Comparison of ENCODE assay signal across 18 mouse cellular contexts in the genomic region with DNA sequence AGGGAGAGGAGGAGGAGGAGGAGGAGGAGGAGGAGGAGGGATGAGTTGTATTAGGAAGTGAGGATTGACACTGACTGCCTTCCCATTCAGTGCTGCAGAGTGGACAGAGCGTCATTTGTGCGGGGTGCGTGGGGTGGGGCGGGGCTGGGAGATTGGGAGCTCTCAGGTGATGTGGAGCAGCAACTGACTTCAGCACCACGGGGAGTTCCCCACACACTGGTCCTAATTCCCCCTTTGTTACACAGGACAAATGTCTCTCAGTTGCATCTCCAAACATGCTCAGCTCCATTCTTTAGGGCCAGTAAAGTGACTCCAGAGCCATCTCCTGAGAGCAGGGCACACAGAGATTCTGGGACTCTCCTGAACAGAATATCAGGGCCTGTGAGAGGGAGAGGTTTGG.
DNase-seq lines count a peak whose midpoint lies in the region; ATAC-seq lines count a peak whose summit lies in the region.
"Had no signal": no experiment of that assay in that cellular context is flagged by ENCODE, and none has a peak within 500 bp of the region (broad histone marks: within the 10 kb centered on the region; RNA-seq: fewer than 3 reads in every experiment).

No protein-coding gene starts in this region.

- no peaks in the 10 kb centered on the region for H3K27me3 ChIP-seq in neural tube, embryonic 11.5 days (ENCODE audit: control insufficient read depth, insufficient read depth, low read length)
- no peaks in the 10 kb centered on the region for H3K27me3 ChIP-seq in embryonic facial prominence, embryonic 14.5 days (replicated peaks; ENCODE audit: control insufficient read depth, insufficient read depth, low read length)
- H3K27me3 ChIP-seq: intestine, embryonic 15.5 days had no signal

- no peak overlapping the region for H3K27ac ChIP-seq in neural tube, embryonic 11.5 days (ENCODE audit: low read depth, low read length)
- no peak overlapping the region for H3K27ac ChIP-seq in embryonic facial prominence, embryonic 14.5 days (replicated peaks; ENCODE audit: low read depth, low read length)
- H3K27ac ChIP-seq: forebrain, embryonic 13.5 days; heart, embryonic 10.5 days; hindbrain, embryonic 13.5 days; intestine, embryonic 15.5 days; midbrain, embryonic 15.5 days had no signal

- peak; percentile 16 for DNase-seq in adrenal gland, postnatal 10 days
- DNase-seq in adrenal gland, adult 2 months: no peak
- peak; percentile 27 for DNase-seq in neural tube, embryonic 11.5 days (ENCODE audit: low spot score)
- DNase-seq in neural tube, embryonic 10.5 days (ENCODE audit: extremely low spot score, low spot score): no peak
- DNase-seq in embryonic facial prominence, embryonic 14.5 days (ENCODE audit: low spot score): peak; percentile 23
- DNase-seq in layer of hippocampus, adult 18-20 months (ENCODE audit: low spot score in 2 of 2): no peak
- DNase-seq in urinary bladder, postnatal 25 days (ENCODE audit: low spot score): no peak
- no peak for DNase-seq in T-cell, adult 2 months (ENCODE audit: low spot score)
- DNase-seq: cerebellum, adult 18-20 months; heart, postnatal 10 days; kidney, postnatal 14 days; lung, adult 2 months had no signal

- 10% methylated on average over 5 of the region's 5 CpGs for WGBS in neural tube, embryonic 11.5 days
- 0% methylated on average over 3 of the region's 5 CpGs for WGBS in embryonic facial prominence, embryonic 14.5 days

- no peak overlapping the region for H3K4me3 ChIP-seq in neural tube, embryonic 11.5 days (ENCODE audit: low read depth, low read length)
- H3K4me3 ChIP-seq in embryonic facial prominence, embryonic 14.5 days (ENCODE audit: low read depth, low read length): no peak overlapping the region
- H3K4me3 ChIP-seq: forebrain, embryonic 13.5 days; heart, embryonic 10.5 days; hindbrain, embryonic 13.5 days; intestine, embryonic 15.5 days; midbrain, embryonic 15.5 days had no signal

- H3K4me2 ChIP-seq in neural tube, embryonic 11.5 days (ENCODE audit: low read depth): no peak overlapping the region
- H3K4me2 ChIP-seq in embryonic facial prominence, embryonic 14.5 days (ENCODE audit: low read depth, low read length): no peak overlapping the region
- H3K4me2 ChIP-seq: forebrain, embryonic 13.5 days; hindbrain, embryonic 13.5 days; intestine, embryonic 15.5 days; midbrain, embryonic 15.5 days had no signal

- H3K9me3 ChIP-seq in neural tube, embryonic 11.5 days (ENCODE audit: control insufficient read depth, low read length): no peaks in the 10 kb centered on the region
- H3K9me3 ChIP-seq in embryonic facial prominence, embryonic 14.5 days (ENCODE audit: control insufficient read depth, low read length): no peaks in the 10 kb centered on the region
- H3K9me3 ChIP-seq: forebrain, embryonic 13.5 days; heart, embryonic 10.5 days; hindbrain, embryonic 13.5 days; intestine, embryonic 15.5 days; midbrain, embryonic 15.5 days had no signal

- no peaks in the 10 kb centered on the region for H3K36me3 ChIP-seq in neural tube, embryonic 11.5 days (ENCODE audit: control insufficient read depth, insufficient read depth, low read length)
- no peaks in the 10 kb centered on the region for H3K36me3 ChIP-seq in embryonic facial prominence, embryonic 14.5 days (ENCODE audit: control insufficient read depth, insufficient read depth, low read length)
- H3K36me3 ChIP-seq: heart, embryonic 10.5 days; hindbrain, embryonic 13.5 days; intestine, embryonic 15.5 days; midbrain, embryonic 15.5 days had no signal

- no peak for ATAC-seq in neural tube, embryonic 11.5 days (ENCODE audit: insufficient read depth, low FRiP score, low TSS enrichment)
- no peak for ATAC-seq in embryonic facial prominence, embryonic 14.5 days (ENCODE audit: low read depth)
- ATAC-seq: activated CD4-positive, CD25-positive, alpha-beta regulatory T cell, adult 4 months; forebrain, embryonic 13.5 days; intestine, embryonic 15.5 days; midbrain, embryonic 15.5 days had no signal

- no peaks in the 10 kb centered on the region for H3K4me1 ChIP-seq in neural tube, embryonic 11.5 days (ENCODE audit: control insufficient read depth, insufficient read depth, low read length)
- H3K4me1 ChIP-seq in embryonic facial prominence, embryonic 14.5 days (ENCODE audit: control insufficient read depth, insufficient read depth, low read length): no peaks in the 10 kb centered on the region
- H3K4me1 ChIP-seq: heart, embryonic 10.5 days; intestine, embryonic 15.5 days had no signal

- H3K9ac ChIP-seq in neural tube, embryonic 11.5 days (ENCODE audit: low read length): no peak overlapping the region
- no peak overlapping the region for H3K9ac ChIP-seq in embryonic facial prominence, embryonic 14.5 days (ENCODE audit: low read depth, low read length)
- H3K9ac ChIP-seq: forebrain, embryonic 13.5 days; hindbrain, embryonic 13.5 days; intestine, embryonic 15.5 days; midbrain, embryonic 15.5 days had no signal

Comparison
In these comparisons a context has a peak if more than half of its experiments do, and no peak if none do; other contexts are left out.
1. DNase-seq: peak in adrenal gland, postnatal 10 days (single experiment), neural tube, embryonic 11.5 days (single experiment) and embryonic facial prominence, embryonic 14.5 days (single experiment); none in adrenal gland, adult 2 months (single experiment), neural tube, embryonic 10.5 days (single experiment), layer of hippocampus, adult 18-20 months (0 of 2), urinary bladder, postnatal 25 days (single experiment) and T-cell, adult 2 months (single experiment).